Mouse (Mus musculus): ENCODE data around the gene Gprc5a.
A peak's percentile ranks its signal among the peaks of the same experiment; 100 is the strongest.

The Gprc5a gene

DNA sequence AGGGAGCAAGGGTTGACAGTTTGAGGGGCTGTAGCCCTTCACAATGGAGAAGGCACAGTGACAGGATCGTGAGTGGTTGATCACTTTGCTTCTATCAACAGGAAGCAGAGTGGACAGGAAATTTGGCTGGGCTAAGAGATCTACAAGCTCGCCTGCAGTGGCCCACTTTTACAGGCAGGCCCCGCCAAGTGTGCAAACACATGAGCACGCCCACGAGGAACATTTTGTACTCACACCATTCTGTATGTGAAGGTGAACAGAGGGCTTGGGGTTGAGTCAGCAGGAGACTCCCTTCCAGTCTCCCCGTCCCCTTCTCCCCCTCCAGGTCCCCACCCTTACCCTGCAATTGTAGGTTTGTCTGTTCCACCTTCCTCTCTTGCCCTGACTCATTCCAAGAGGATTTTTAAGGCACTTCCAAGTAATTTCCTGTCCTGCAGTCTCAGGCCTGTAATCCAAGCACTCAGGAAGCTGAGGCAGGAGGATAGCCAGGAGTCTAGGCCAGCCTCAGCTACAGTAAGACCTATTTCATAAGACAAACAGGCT lies 9.0 kb downstream of the Gprc5a start:
- DNase-seq (ENCODE audit: low spot score), result no peak

DNA sequence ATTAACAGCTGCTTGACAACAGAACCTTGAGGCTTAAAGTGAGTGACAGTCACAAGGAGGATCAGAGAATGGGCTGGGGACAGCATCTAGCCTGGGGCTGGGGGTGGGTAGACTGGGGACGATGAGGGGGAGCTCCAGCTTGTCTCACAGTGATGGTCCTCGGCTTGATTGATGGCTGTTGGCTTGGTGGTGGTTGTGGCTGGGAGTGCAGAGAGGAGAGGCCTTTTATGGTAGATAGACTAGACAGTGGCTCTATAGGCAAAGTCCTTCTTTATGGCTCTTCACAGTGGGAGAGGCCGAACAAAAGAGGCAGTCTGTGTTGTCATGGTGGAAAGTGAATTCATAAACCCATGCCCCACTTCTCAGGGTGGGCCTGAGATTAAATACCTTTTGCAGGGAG lies 10.8 kb downstream of the Gprc5a start:
- DNase-seq (ENCODE audit: low spot score), result no peak

DNA sequence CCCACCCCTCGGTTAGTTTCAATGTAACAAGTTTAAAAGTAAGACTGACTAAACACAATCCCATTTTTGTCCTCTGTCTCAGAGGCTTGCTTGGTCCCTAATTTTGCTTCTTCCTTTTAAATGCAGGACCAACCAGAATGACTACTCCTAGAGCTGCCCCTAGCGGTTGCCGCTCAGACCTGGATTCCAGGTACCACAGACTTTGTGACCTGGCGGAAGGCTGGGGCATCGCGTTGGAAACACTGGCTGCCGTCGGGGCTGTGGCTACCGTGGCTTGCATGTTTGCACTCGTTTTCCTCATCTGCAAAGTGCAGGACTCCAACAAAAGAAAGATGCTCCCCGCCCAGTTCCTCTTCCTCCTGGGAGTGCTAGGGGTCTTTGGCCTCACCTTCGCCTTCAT lies 13.0 kb downstream of the Gprc5a start:
- DNase-seq (ENCODE audit: low spot score), result no peak

DNA sequence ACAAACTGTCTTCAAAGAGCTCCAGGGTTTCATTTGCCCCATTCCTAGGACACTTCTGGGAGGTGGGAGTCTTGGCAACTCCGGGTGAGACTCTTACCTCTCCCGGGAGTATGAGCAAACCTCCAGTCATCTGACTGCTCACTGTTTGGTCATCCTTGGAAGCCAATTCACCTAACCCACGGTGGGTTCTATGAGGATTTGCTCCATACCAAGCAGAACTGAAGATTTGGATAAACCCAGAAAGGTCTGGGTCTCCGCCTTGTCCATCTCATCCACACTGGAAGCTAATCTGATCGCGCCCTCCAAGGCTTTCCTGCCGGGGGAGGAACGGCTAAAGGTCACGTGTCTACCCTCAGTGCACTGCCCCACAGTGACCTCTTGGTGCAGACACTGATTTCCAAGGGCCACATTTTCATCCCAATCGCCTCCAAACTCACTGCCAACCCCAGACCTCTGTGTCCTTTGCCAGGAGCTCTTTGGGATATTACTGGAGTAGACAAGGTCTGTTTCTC lies 18.6 kb downstream of the Gprc5a start:
- DNase-seq (ENCODE audit: low spot score), result no peak

DNA sequence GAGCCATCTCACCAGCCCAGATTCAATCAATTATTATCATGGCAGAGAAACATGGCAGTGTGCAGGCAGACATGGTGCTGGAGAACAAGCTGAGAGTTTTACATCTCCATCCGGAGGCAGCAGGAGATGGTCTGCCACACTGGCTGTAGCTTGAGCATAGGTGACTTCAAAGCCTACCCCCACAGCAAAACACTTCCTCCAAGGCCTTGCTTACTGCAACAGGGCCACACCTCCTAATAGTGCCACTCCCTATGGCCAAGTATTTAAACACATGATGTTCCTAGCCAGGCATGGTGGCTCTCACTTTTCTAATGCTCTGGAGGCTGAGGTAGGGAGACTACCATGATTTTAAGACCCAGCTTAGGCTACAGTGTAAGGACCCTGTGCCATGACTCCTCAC lies 20.3 kb downstream of the Gprc5a start:
- no peak for DNase-seq (ENCODE audit: low spot score)

DNA sequence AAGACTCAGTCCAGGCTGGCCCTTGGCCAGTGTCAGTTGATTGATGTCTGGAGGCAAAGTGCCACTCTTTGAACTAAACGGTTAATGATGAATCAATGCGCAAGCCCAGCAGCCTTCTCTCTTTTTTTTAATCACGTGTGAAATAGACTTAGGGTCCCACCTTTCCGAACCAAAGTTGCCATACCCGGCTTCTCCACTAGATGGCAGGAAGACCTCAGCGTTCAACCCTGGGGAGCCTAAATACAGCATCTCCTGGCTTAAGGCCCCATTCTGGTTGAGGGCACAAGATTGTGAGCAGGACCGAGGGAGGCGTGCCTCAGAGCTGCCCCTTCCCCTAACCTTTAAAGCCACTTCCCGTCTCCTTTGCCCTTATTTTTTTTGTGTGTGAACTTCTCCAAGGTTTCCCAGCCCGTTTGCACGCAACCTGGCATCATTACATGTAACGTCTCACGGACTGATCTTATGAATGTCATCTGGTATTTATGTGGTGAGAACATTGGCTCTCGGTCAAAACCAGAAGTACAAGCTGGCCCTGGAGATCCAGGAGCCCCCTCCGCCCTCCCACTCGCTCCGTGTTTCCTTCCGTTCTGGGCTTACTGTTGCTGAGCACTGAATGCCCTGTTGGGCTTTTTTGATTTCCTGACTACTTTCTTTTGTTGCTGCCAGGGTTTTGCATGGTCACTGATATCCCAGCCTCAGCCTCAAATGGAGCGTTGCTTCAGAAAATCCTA lies 22.4 kb downstream of the Gprc5a start:
- DNase-seq (ENCODE audit: low spot score), result peak; percentile 44

DNA sequence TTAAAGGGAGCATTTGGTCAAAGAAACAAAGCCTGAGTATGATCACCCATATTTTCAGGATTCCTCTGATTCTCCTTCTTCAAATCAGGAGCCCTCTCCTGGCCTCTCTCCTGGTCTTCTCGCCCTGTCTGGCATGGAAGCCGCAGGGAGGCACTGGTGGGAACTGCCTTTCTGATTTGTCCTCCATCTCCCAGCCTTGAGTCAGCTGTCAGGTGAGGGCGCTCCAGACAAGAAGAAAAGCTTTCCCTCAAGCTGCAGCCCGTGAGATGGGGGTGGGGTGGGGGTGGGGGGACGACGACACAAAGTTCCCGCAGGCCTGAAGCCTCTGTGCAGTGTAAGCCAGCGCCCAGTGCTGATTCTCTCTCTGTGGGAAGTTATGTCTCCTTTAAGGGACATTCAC lies 24.3 kb downstream of the Gprc5a start:
- no peak for DNase-seq (ENCODE audit: low spot score)

DNA sequence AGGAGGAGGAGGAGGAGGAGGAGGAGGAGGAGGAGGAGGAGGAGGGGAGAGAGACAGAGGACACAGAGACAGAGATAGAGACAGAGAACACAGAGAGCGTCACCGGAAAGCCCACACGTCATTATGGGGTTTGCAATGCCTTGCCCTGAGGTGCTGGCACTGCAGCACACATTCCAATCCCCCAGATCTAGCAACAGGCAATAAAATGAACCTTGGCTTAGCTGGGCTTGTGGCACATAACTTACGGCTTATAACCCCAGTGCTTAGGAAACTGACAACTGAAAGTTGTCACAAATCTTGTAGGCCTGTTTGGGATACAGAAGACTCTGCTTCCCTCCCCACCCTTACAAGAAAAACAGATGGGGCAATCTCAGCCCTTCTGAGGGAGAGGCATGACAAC lies 25.2 kb downstream of the Gprc5a start:
- DNase-seq (ENCODE audit: low spot score), result no peak

DNA sequence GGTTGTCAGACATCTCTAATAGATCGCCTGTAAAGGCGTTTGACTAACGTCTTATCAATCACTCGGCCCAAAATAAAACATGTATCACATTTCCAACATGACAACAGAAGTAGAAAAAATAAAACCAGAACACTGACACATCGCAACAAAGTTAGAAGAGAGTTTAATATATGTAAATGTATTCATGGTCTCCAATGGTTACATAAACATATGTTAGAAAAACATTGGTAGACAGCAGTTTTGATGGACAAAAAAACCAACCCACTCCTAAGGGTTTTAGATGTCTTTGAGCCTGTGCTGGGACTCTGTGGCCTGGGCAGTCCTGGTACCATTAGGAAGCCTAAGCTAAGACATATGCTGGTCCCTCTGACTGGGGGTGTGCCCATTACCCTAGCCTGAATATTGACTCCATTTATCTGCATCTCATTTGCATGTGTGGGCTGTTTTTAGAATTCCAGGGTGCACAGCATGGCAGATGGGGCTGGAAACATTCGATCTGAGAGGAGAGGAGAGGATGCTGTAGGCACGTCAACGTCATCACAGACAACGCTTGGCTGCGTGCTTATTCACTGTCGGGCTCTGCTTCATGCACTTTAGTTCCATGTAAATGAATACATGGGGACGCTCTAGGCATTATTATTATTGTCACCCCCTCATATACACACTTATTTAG lies 27.5 kb downstream of the Gprc5a start:
- no peak for DNase-seq (ENCODE audit: low spot score)

DNA sequence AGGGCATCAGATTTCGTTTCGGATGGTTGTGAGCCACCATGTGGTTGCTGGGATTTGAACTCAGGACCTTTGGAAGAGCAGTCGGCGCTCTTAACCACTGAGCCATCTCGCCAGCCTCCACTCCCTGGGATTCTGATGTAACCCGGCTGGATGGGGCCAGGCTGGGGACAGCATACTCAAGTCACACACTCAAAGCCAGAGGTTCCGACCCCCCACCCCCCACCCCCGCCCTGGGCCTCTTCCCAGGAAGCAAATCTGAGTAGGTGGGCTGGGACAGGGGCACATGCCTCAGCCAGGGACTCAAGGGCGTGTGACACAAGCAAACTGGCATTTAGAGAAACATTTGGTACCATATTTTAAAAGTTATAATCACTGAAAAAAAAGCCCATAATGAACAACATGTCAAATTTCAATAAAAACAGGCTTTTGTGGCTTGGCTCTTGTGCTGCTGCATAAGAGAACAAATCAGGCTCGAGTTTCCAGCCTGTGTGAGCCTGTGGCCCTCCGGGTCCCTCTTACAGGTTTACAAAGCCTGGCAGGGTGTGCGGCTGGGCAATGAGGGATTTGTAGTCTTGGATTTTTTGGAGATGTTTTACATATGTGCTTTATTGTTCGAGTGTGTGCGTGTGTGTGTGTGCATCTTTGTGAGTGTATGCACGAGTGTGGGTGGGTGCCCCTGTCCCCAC lies 35.5 kb downstream of the Gprc5a start:
- no peak for DNase-seq (ENCODE audit: low spot score)

DNA sequence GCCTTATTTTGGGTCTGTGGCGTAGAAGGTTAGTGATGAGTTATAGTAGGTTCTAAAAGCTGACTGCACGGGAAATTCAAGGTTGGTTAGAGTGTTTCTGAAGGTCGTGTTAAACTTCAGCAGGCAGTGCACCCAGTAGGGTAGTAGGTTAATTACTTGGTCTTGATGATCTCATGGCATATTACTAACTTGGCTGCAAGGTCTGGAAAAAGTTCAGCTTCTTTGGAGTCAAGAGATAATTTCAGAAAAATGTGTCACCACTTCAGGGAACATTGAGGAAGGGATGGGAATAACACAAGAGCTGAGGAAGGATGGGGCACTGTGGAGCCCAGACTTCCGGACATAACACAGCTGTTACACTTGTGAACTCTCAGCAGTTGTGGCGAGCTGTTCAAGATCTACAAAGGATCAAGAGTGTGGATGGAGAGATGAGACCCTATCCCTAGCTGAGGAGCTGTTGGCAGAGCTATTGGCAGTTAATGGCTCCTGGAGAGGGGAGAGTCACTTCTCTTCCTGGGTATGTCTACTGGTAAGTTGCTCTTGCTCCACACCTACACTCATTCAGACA lies 37.4 kb downstream of the Gprc5a start:
- no peak for DNase-seq (ENCODE audit: low spot score)

DNA sequence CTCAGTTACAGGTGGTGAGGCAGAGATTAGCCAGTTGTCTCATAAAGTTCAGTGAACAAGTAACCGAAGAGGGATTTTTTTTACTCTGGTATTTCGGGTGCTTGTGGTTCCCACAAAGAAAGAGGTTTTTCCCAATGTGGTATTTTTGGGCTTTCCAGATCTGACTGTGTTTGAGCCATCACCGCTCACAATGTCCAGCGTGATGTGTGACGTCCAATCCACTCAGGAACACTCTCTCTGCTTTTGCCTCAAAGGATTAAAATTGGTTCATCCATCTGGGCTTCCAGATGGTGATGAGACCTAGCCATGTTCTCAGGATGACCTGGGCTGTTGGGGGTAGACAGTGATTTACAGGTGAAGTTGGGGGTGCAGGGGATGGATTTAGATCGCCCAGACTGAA lies 41.6 kb downstream of the Gprc5a start:
- DNase-seq (ENCODE audit: low spot score), result no peak

DNA sequence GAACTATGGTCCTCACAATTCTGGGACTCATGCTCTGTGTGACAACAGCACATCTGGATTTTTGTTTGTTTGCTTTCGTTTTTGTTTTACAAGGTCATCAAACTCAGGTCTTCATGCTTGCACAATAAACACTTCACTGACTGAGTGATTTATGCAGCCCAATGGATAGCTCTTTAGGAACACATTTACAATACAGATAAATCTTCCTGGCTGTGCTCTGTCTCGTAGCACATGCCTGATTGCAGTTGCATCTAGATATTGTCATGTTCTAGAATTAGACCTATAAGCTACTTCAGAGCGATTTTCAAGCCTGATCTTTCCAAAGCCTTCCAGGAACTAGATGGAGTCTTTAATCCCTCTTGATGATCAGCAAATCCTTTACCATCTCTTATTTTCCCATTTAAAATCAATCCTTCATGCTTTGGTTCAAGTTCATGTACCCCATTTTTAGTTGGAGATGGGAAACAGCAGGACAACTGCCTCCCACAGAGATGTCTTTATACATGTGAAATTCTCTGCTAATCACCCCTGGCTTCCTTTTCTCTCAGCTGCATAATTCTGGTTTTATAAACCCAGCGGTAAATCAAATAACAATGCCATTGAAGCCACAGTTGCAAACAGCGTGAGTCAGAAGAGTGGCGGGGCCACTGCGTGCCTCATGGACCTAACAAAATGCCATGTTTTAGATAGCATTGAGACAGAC lies 47.1 kb downstream of the Gprc5a start:
- DNase-seq (ENCODE audit: low spot score), result no peak

DNA sequence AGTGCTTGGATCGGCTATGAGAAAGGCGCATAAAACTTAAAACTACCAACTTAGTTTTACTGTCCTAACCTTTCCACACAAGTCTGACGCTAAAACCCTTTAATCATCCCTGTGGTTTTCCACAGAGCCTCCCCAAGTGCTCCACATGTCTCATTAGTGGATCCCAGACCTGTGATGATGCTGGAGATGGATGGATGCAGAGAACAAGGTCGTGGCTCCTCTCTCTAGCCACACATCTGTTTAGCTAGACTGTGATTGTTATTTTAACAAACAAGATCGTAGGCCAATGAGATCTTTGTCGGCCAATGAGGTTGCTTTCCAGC lies 47.6 kb downstream of the Gprc5a start:
- DNase-seq (ENCODE audit: low spot score), result no peak

DNA sequence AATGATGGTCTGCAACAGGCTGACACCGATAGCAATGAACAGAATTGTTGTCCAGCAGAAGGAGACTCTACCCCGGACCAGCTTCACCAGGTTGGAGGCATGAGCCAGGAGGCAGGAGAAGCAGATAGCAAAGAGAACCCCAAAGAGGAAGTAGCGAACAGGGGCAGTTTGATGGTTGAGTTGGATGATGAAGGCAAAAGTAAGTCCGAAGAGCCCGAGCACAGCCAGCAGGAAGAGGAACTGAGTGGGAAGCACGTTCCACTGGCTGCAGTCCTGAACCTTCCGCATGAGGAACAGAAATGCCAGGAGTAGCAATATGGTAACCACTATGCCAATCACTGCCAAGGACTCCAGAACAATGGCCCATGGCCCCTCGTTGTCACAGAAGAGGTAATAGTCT lies 51.0 kb downstream of the Gprc5a start:
- no peak for DNase-seq (ENCODE audit: low spot score)

DNA sequence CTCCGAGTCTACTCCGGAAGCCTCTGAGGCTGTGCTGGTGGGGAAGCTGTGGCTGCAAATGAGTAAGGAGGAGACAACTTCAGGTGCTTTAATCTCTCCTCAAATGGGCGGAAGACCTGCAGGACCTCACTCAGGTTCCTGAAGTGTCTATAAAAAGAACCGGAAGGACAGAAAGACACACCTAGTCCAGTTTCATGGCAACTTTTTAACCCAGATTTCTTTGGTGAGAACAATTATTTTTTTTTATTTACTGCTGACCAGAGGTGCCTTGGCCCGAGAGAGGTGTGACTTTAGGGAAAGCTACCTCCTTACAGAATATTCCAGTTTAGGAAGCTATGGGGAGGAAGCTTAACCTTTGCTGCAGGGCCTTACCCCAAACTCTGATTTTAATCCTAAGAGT lies 52.7 kb downstream of the Gprc5a start, which contains the start of gene Gprc5d:
TSS of gene Gprc5d (minus strand) at position 101 of the 400 bp plus-strand sequence.
- DNase-seq (ENCODE audit: low spot score), result no peak

DNA sequence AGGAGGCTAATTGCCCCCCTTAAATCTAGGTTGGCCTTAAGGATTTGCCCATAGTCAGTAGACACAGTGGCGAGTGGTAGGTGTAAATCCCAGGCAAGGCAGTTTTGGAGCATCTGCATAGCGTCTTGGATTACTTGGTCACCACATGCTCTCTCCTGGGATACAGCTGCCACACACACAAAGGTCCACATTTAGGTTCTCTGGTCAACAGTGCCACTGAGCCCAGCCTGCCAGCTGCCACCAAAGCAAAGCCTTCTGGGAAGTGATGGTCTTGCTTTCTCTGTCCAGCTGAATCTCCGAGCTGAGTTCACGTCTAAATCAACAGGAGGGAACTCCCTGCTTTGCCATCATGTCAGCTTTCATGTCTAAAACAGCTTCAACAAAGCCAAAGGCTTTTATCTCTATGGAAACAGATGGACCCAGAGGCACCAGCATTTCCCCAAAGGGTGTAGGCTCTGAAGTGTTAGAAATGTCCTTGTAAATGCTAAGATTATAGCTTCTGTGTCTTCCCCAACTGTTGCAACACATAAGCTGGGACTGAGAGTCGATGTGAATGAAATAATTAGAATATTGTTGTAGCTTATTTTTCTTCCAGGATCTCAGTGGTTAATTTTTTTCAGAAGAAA lies 59.4 kb downstream of the Gprc5a start:
- DNase-seq (ENCODE audit: low spot score), result no peak

DNA sequence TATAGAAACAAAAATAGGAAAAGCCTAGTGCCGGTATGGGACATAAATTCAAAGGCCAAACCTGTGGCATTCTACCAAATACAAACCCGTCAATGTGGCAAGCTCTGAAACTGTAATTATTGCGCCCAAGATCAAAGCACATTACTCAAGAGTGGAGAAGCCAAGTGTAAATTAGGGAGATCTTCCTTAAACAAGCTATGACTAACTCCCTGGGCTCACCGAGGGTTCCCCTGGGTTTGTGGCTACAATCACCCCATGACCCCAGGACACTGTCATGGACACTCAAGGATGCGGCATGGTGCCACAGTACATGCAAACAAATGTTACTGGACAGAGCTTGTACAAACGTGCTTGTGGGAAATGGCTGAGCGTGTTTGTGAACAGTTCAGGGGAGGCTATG lies 67.6 kb downstream of the Gprc5a start:
- DNase-seq (ENCODE audit: low spot score), result no peak

DNA sequence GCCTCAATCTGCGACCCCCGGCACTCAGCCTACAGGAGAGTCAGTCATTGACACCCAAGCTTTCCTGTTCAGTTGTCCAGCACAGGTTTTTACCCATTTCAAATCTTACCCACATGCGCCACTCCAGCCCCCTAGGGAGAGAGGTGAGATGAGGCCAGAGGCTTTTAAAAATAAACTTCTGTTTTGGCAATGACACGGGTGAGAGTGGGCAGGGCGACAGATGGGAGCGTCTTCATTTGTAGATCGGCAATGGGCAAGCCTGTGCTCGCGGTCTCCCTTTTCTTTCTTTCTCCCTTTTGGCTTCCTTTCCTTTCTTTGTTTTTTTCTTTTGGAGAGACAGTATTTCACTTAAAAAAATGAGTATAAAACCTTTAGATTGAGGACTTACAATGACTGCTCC lies 68.0 kb downstream of the Gprc5a start:
- no peak for DNase-seq (ENCODE audit: low spot score)

Data from urinary bladder, postnatal 10 days (tissue).